Mouse (Mus musculus): Measurements from ENCODE around the gene Aqp5. TPM values are rescaled to one million over a fixed set of nuclear protein-coding genes. Genes with fewer than 3 reads are reported as not detected.

Gene Aqp5
- polyA plus RNA-seq, 1 experiment: not detected

DNA sequence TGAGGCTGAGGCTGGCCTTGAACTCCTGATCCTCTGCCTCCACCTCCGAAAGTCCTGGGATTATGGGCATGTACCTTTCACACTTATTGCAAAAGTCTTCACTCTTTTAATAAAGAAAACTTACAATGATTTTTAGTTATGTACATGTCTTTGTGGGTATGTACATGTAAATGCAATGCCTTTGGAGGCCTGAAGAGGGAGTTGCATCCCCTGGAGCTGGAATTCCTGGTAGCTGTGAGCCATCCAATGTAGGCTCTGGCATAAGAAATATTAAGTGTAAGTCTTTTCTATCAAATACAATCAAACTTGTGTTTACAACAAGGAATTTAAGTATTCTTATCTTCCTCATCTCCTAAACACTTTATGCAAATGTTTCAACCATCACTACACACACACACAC is 31.6 kb upstream of the Aqp5 start:
- H3K4me1 ChIP-seq (ENCODE audit: control insufficient read depth, insufficient read depth, low read length): no peaks in the 10 kb centered on the region
- H3K27me3 ChIP-seq (ENCODE audit: control insufficient read depth, insufficient read depth, low read length, poor library complexity, severe bottlenecking): no peaks in the 10 kb centered on the region
- no peak overlapping the region for H3K9ac ChIP-seq (ENCODE audit: low read depth, poor library complexity, severe bottlenecking)
- H3K27ac ChIP-seq (ENCODE audit: insufficient read depth, low read length): no peak overlapping the region
- TF ChIP-seq POLR2A (IDR thresholded peaks at IDR 0.05; ENCODE audit: insufficient read depth, low read length) (no peak), EP300 (IDR thresholded peaks at IDR 0.05; ENCODE audit: insufficient read depth, low read depth, low read length) (no peak), CTCF (IDR thresholded peaks at IDR 0.05; ENCODE audit: low read depth, low read length) (no peak)
- H3K36me3 ChIP-seq (ENCODE audit: control insufficient read depth, insufficient read depth, low read length, poor library complexity, severe bottlenecking): no peaks in the 10 kb centered on the region
- no peaks in the 10 kb centered on the region for H3K9me3 ChIP-seq (replicated peaks; ENCODE audit: control insufficient read depth, insufficient read depth, low read length, poor library complexity, severe bottlenecking)
- no peak overlapping the region for H3K4me3 ChIP-seq (ENCODE audit: low read depth, low read length)

DNA sequence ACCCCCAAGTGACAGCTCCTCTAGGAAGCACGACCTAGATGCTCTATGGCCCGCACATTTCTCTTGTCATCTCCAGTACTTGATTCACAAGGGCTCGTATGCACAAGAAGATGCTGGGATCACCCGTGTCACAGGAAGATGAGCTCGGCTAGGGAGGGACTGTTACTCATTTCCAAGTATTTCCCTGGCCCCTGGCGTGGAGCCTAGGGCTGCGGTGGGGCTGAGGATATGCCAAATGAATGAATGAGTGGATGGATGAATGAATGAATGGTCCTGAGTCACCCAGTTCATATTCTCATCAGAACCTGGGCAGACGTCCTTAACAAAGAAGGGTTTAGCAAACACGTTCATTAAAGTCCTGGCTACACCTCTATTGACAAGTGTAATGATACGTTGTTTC is 30.3 kb upstream of the Aqp5 start:
- H3K9ac ChIP-seq (ENCODE audit: low read depth, poor library complexity, severe bottlenecking): no peak overlapping the region
- no peak for TF ChIP-seq EP300 (IDR thresholded peaks at IDR 0.05; ENCODE audit: insufficient read depth, low read depth, low read length)
- TF ChIP-seq POLR2A (IDR thresholded peaks at IDR 0.05; ENCODE audit: insufficient read depth, low read length): no peak
- TF ChIP-seq CTCF (IDR thresholded peaks at IDR 0.05; ENCODE audit: low read depth, low read length): no peak
- no peaks in the 10 kb centered on the region for H3K27me3 ChIP-seq (ENCODE audit: control insufficient read depth, insufficient read depth, low read length, poor library complexity, severe bottlenecking)
- H3K4me1 ChIP-seq (ENCODE audit: control insufficient read depth, insufficient read depth, low read length): no peaks in the 10 kb centered on the region
- H3K4me3 ChIP-seq (ENCODE audit: low read depth, low read length): no peak overlapping the region
- H3K27ac ChIP-seq (ENCODE audit: insufficient read depth, low read length): no peak overlapping the region
- H3K9me3 ChIP-seq (replicated peaks; ENCODE audit: control insufficient read depth, insufficient read depth, low read length, poor library complexity, severe bottlenecking): no peaks in the 10 kb centered on the region
- no peaks in the 10 kb centered on the region for H3K36me3 ChIP-seq (ENCODE audit: control insufficient read depth, insufficient read depth, low read length, poor library complexity, severe bottlenecking)

DNA sequence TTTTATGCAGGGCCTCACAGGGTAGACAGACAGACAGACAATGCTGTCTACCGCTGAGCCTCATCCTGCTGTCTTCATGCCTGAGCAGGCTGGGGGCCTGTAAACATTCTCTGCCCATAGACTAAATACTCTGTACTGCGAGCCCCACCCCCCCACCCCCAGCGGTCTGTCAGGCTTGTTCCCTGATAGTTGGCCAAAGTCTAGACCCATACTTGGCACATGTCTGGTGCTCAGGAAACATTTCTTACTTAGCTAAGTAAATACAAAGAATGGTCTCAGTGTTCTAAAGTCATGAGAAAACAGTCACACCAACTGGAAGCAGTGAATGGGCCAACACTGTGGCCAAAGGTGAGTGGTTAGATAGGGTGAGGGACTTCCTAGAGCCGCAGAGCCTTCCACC is 23.2 kb upstream of the Aqp5 start:
- Histone ChIP-seq H3K36me3 (ENCODE audit: control insufficient read depth, insufficient read depth, low read length, poor library complexity, severe bottlenecking) (no peaks in the 10 kb centered on the region), H3K4me1 (ENCODE audit: control insufficient read depth, insufficient read depth, low read length) (no peaks in the 10 kb centered on the region), H3K27ac (ENCODE audit: insufficient read depth, low read length) (no peak overlapping the region), H3K9ac (ENCODE audit: low read depth, poor library complexity, severe bottlenecking) (no peak overlapping the region), H3K4me3 (ENCODE audit: low read depth, low read length) (no peak overlapping the region), H3K9me3 (replicated peaks; ENCODE audit: control insufficient read depth, insufficient read depth, low read length, poor library complexity, severe bottlenecking) (no peaks in the 10 kb centered on the region), H3K27me3 (ENCODE audit: control insufficient read depth, insufficient read depth, low read length, poor library complexity, severe bottlenecking) (no peaks in the 10 kb centered on the region)
- no peak for TF ChIP-seq CTCF (IDR thresholded peaks at IDR 0.05; ENCODE audit: low read depth, low read length)
- TF ChIP-seq POLR2A (IDR thresholded peaks at IDR 0.05; ENCODE audit: insufficient read depth, low read length): no peak
- no peak for TF ChIP-seq EP300 (IDR thresholded peaks at IDR 0.05; ENCODE audit: insufficient read depth, low read depth, low read length)

DNA sequence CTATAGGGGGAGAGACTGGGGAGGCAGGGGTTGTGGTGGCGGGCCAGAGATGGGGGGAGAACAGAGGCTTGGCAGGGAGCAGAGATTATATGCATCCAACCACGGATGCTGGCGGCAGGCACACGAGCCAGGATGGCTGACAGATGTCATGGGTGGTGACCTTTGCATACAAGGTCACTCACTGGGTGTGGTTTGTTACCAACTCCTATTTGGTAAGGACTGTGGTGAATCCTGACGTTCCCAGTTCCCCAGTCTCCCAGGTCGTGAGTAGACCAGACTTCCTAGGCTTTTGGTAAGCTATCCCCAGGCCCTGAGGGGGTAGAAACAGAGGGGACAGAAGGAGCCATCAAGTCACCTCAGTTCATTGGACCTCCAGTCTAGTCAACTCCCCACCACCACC is 21.9 kb upstream of the Aqp5 start:
- no peak overlapping the region for H3K27ac ChIP-seq (ENCODE audit: insufficient read depth, low read length)
- H3K36me3 ChIP-seq (ENCODE audit: control insufficient read depth, insufficient read depth, low read length, poor library complexity, severe bottlenecking): no peaks in the 10 kb centered on the region
- no peaks in the 10 kb centered on the region for H3K9me3 ChIP-seq (replicated peaks; ENCODE audit: control insufficient read depth, insufficient read depth, low read length, poor library complexity, severe bottlenecking)
- no peak for TF ChIP-seq CTCF (IDR thresholded peaks at IDR 0.05; ENCODE audit: low read depth, low read length)
- no peak for TF ChIP-seq EP300 (IDR thresholded peaks at IDR 0.05; ENCODE audit: insufficient read depth, low read depth, low read length)
- no peak for TF ChIP-seq POLR2A (IDR thresholded peaks at IDR 0.05; ENCODE audit: insufficient read depth, low read length)
- no peak overlapping the region for H3K9ac ChIP-seq (ENCODE audit: low read depth, poor library complexity, severe bottlenecking)
- no peaks in the 10 kb centered on the region for H3K4me1 ChIP-seq (ENCODE audit: control insufficient read depth, insufficient read depth, low read length)
- H3K4me3 ChIP-seq (ENCODE audit: low read depth, low read length): no peak overlapping the region
- no peaks in the 10 kb centered on the region for H3K27me3 ChIP-seq (ENCODE audit: control insufficient read depth, insufficient read depth, low read length, poor library complexity, severe bottlenecking)

DNA sequence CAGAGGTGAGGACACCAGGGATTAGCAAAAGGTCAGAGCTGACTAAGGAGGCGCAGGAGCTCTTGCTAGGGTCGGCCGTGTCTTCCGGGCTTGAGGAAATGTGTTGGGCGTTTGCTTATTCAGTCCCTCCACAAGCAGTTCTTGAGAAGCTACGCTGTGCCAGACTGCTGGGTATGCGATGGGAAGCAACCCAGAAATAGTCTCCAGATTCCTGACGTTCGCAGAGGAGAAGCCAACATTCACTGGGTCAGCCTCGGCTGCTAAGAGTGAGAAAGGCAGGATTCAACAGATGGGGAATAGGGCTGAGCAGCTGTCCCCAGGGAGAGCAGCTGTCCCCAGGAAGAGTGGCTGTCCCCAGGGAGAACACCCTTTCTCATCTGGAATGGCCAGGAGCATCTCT is 21.5 kb upstream of the Aqp5 start:
- no peak for TF ChIP-seq POLR2A (IDR thresholded peaks at IDR 0.05; ENCODE audit: insufficient read depth, low read length)
- TF ChIP-seq EP300 (IDR thresholded peaks at IDR 0.05; ENCODE audit: insufficient read depth, low read depth, low read length): no peak
- no peak for TF ChIP-seq CTCF (IDR thresholded peaks at IDR 0.05; ENCODE audit: low read depth, low read length)
- Histone ChIP-seq H3K27me3 (ENCODE audit: control insufficient read depth, insufficient read depth, low read length, poor library complexity, severe bottlenecking) (no peaks in the 10 kb centered on the region), H3K27ac (ENCODE audit: insufficient read depth, low read length) (no peak overlapping the region), H3K4me3 (ENCODE audit: low read depth, low read length) (no peak overlapping the region), H3K36me3 (ENCODE audit: control insufficient read depth, insufficient read depth, low read length, poor library complexity, severe bottlenecking) (no peaks in the 10 kb centered on the region), H3K9me3 (replicated peaks; ENCODE audit: control insufficient read depth, insufficient read depth, low read length, poor library complexity, severe bottlenecking) (no peaks in the 10 kb centered on the region), H3K9ac (ENCODE audit: low read depth, poor library complexity, severe bottlenecking) (no peak overlapping the region), H3K4me1 (ENCODE audit: control insufficient read depth, insufficient read depth, low read length) (no peaks in the 10 kb centered on the region)

DNA sequence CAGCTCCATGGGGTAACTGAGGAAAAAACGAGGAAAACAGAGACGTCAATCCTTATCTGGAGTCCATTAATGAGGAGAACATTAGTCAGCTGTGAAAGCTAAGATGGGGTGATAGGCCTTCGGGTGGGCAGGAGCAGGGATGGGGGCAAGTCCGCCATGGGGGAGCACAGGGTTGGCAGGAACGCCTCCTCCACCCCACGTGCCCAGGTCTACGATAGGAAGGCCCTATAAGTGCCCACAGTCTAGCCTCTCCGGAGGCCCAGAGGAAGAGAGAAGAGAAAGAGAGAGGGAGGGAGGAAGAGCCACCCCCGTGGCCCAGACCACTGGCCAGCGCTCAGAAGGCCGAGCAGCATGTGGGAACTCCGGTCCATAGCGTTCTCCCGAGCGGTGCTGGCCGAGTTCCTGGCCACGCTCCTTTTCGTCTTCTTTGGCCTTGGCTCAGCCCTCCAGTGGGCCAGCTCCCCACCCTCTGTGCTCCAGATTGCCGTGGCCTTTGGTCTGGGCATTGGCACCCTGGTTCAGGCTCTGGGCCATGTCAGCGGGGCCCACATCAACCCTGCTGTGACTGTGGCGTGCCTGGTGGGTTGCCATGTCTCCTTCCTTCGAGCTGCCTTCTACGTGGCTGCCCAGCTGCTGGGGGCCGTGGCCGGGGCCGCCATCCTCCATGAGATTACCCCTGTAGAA is 11.6 kb upstream of the Aqp5 start, which contains the start of gene Aqp2:
Gene Aqp2 (plus strand): TSS at position 254 of the 684 bp plus-strand sequence.
- Histone ChIP-seq H3K4me3 (ENCODE audit: low read depth, low read length) (no peak within 1 kb of the TSS), H3K36me3 (ENCODE audit: control insufficient read depth, insufficient read depth, low read length, poor library complexity, severe bottlenecking) (no peaks in the 10 kb centered on the region)
- TF ChIP-seq CTCF (IDR thresholded peaks at IDR 0.05; ENCODE audit: low read depth, low read length): no peak
- TF ChIP-seq POLR2A (IDR thresholded peaks at IDR 0.05; ENCODE audit: insufficient read depth, low read length): no peak
- TF ChIP-seq EP300 (IDR thresholded peaks at IDR 0.05; ENCODE audit: insufficient read depth, low read depth, low read length): no peak

More for the DNA sequence above, 11.6 kb upstream of the Aqp5 start, which contains the start of gene Aqp2:
- H3K9ac ChIP-seq (ENCODE audit: low read depth, poor library complexity, severe bottlenecking): no peak within 1 kb of the TSS
- no peaks in the 10 kb centered on the region for H3K4me1 ChIP-seq (ENCODE audit: control insufficient read depth, insufficient read depth, low read length)
- no peaks in the 10 kb centered on the region for H3K27me3 ChIP-seq (ENCODE audit: control insufficient read depth, insufficient read depth, low read length, poor library complexity, severe bottlenecking)
- H3K27ac ChIP-seq (ENCODE audit: insufficient read depth, low read length): no peak within 1 kb of the TSS
- H3K9me3 ChIP-seq (replicated peaks; ENCODE audit: control insufficient read depth, insufficient read depth, low read length, poor library complexity, severe bottlenecking): no peaks in the 10 kb centered on the region

Measured in ES-Bruce4 (cell line).